Mouse (Mus musculus): ENCODE data around the gene Ctss. TPM values are rescaled to one million over a fixed set of nuclear protein-coding genes. Genes with fewer than 3 reads are reported as not detected.

Gene Ctss
- polyA plus RNA-seq, 1 experiment: not detected

DNA sequence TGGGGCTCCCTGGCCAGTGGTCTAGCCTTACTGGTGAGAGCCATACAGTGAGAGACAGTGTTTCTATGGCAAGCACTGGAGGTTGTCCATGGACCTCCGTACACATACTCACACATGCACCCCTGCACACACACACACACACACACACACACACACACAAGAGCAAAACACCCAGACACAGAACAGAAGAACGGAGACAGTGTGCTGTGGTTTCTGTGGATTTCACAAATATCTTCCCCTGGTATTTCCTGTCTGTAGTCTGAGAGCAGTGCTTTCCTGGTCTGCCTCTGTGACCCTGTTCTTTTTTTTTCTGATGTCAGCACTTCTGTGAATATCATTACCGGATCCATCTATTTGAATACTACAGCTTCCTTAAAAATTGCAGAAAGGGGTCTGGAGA lies 2.9 kb upstream of the Ctss start:
- H3K9me3 ChIP-seq (replicated peaks; ENCODE audit: control insufficient read depth, insufficient read depth, low read length, poor library complexity, severe bottlenecking): no peaks in the 10 kb centered on the region
- H3K27ac ChIP-seq (ENCODE audit: insufficient read depth, low read length): no peak overlapping the region
- TF ChIP-seq CTCF (IDR thresholded peaks at IDR 0.05; ENCODE audit: low read depth, low read length) (no peak), EP300 (IDR thresholded peaks at IDR 0.05; ENCODE audit: insufficient read depth, low read depth, low read length) (no peak), POLR2A (IDR thresholded peaks at IDR 0.05; ENCODE audit: insufficient read depth, low read length) (no peak)
- H3K27me3 ChIP-seq (ENCODE audit: control insufficient read depth, insufficient read depth, low read length, poor library complexity, severe bottlenecking): no peaks in the 10 kb centered on the region
- H3K36me3 ChIP-seq (ENCODE audit: control insufficient read depth, insufficient read depth, low read length, poor library complexity, severe bottlenecking): no peaks in the 10 kb centered on the region
- no peak overlapping the region for H3K9ac ChIP-seq (ENCODE audit: low read depth, poor library complexity, severe bottlenecking)
- H3K4me1 ChIP-seq (ENCODE audit: control insufficient read depth, insufficient read depth, low read length): peaks cover 6% of the 10 kb centered on the region
- no peak overlapping the region for H3K4me3 ChIP-seq (ENCODE audit: low read depth, low read length)

- TF ChIP-seq POLR2A (IDR thresholded peaks at IDR 0.05; ENCODE audit: insufficient read depth, low read length): no peak
- no peak for TF ChIP-seq EP300 (IDR thresholded peaks at IDR 0.05; ENCODE audit: insufficient read depth, low read depth, low read length)
- no peak for TF ChIP-seq CTCF (IDR thresholded peaks at IDR 0.05; ENCODE audit: low read depth, low read length)
- Histone ChIP-seq H3K9ac (ENCODE audit: low read depth, poor library complexity, severe bottlenecking) (no peak overlapping the region), H3K9me3 (replicated peaks; ENCODE audit: control insufficient read depth, insufficient read depth, low read length, poor library complexity, severe bottlenecking) (no peaks in the 10 kb centered on the region), H3K36me3 (ENCODE audit: control insufficient read depth, insufficient read depth, low read length, poor library complexity, severe bottlenecking) (no peaks in the 10 kb centered on the region), H3K4me1 (ENCODE audit: control insufficient read depth, insufficient read depth, low read length) (peaks cover 6% of the 10 kb centered on the region), H3K27ac (ENCODE audit: insufficient read depth, low read length) (no peak overlapping the region), H3K4me3 (ENCODE audit: low read depth, low read length) (no peak overlapping the region), H3K27me3 (ENCODE audit: control insufficient read depth, insufficient read depth, low read length, poor library complexity, severe bottlenecking) (no peaks in the 10 kb centered on the region)
Observed at GRCm38 (mm10) chr3:95524673-95525072, 1.9 kb upstream of the Ctss start.

DNA sequence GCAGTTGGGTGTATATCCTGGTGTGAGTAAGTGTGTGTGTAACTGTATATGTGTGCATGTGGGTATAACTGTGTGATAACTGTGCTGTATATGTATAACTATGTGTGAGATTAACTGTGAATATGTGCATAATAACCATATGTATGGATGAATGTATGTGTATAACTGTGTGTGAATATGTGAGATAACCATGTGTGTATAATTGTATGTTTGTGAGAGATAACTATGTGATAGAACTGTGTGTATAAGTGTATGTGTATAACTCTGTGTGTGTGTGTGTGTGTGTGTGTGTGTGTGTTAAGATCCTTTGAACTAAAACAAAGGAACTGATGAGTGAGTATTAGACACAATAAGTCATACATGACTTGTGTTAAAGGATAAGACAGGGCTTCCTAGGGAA lies 475 bp upstream of the Ctss start:
- Histone ChIP-seq H3K4me1 (ENCODE audit: control insufficient read depth, insufficient read depth, low read length) (peaks cover 4% of the 10 kb centered on the region), H3K36me3 (ENCODE audit: control insufficient read depth, insufficient read depth, low read length, poor library complexity, severe bottlenecking) (no peaks in the 10 kb centered on the region), H3K9ac (ENCODE audit: low read depth, poor library complexity, severe bottlenecking) (no peak overlapping the region), H3K27ac (ENCODE audit: insufficient read depth, low read length) (no peak overlapping the region), H3K4me3 (ENCODE audit: low read depth, low read length) (no peak overlapping the region), H3K9me3 (replicated peaks; ENCODE audit: control insufficient read depth, insufficient read depth, low read length, poor library complexity, severe bottlenecking) (no peaks in the 10 kb centered on the region), H3K27me3 (ENCODE audit: control insufficient read depth, insufficient read depth, low read length, poor library complexity, severe bottlenecking) (no peaks in the 10 kb centered on the region)
- TF ChIP-seq EP300 (IDR thresholded peaks at IDR 0.05; ENCODE audit: insufficient read depth, low read depth, low read length) (no peak), CTCF (IDR thresholded peaks at IDR 0.05; ENCODE audit: low read depth, low read length) (no peak), POLR2A (IDR thresholded peaks at IDR 0.05; ENCODE audit: insufficient read depth, low read length) (no peak)

GRCm38 (mm10) chr3:95529814-95530213 lies 3.2 kb downstream of the Ctss start:
- Histone ChIP-seq H3K4me1 (ENCODE audit: control insufficient read depth, insufficient read depth, low read length) (no peaks in the 10 kb centered on the region), H3K9ac (ENCODE audit: low read depth, poor library complexity, severe bottlenecking) (no peak overlapping the region), H3K4me3 (ENCODE audit: low read depth, low read length) (no peak overlapping the region), H3K36me3 (ENCODE audit: control insufficient read depth, insufficient read depth, low read length, poor library complexity, severe bottlenecking) (no peaks in the 10 kb centered on the region), H3K27ac (ENCODE audit: insufficient read depth, low read length) (no peak overlapping the region), H3K27me3 (ENCODE audit: control insufficient read depth, insufficient read depth, low read length, poor library complexity, severe bottlenecking) (no peaks in the 10 kb centered on the region), H3K9me3 (replicated peaks; ENCODE audit: control insufficient read depth, insufficient read depth, low read length, poor library complexity, severe bottlenecking) (no peaks in the 10 kb centered on the region)
- TF ChIP-seq CTCF (IDR thresholded peaks at IDR 0.05; ENCODE audit: low read depth, low read length) (no peak), POLR2A (IDR thresholded peaks at IDR 0.05; ENCODE audit: insufficient read depth, low read length) (no peak), EP300 (IDR thresholded peaks at IDR 0.05; ENCODE audit: insufficient read depth, low read depth, low read length) (no peak)

GRCm38 (mm10) chr3:95531025-95531424 lies 4.4 kb downstream of the Ctss start:
- Histone ChIP-seq H3K27me3 (ENCODE audit: control insufficient read depth, insufficient read depth, low read length, poor library complexity, severe bottlenecking) (no peaks in the 10 kb centered on the region), H3K4me1 (ENCODE audit: control insufficient read depth, insufficient read depth, low read length) (no peaks in the 10 kb centered on the region), H3K36me3 (ENCODE audit: control insufficient read depth, insufficient read depth, low read length, poor library complexity, severe bottlenecking) (no peaks in the 10 kb centered on the region), H3K27ac (ENCODE audit: insufficient read depth, low read length) (no peak overlapping the region), H3K9ac (ENCODE audit: low read depth, poor library complexity, severe bottlenecking) (no peak overlapping the region), H3K4me3 (ENCODE audit: low read depth, low read length) (no peak overlapping the region), H3K9me3 (replicated peaks; ENCODE audit: control insufficient read depth, insufficient read depth, low read length, poor library complexity, severe bottlenecking) (no peaks in the 10 kb centered on the region)
- peak; percentile 13 for TF ChIP-seq CTCF (IDR thresholded peaks at IDR 0.05; ENCODE audit: low read depth, low read length)
- no peak for TF ChIP-seq POLR2A (IDR thresholded peaks at IDR 0.05; ENCODE audit: insufficient read depth, low read length)

DNA sequence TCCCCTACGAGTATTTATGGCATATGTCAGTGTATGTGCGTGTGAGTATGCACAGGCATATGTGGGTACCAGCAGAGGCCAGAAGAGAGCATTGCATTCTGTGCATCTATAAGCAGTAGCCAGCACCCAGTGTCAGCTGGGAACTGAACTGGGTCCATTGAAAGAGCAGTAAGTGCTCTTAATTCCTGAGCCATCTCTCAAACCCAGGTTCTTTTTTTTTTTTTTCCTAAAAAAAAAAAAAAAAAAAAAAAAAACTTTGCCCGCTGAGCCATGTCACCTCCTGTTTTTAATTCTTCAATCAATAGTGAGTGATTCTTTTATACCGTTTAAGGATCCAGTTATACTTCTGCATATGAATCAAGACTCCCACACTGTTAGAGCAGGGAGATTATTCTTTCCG lies 6.8 kb downstream of the Ctss start:
- Histone ChIP-seq H3K36me3 (ENCODE audit: control insufficient read depth, insufficient read depth, low read length, poor library complexity, severe bottlenecking) (no peaks in the 10 kb centered on the region), H3K4me1 (ENCODE audit: control insufficient read depth, insufficient read depth, low read length) (no peaks in the 10 kb centered on the region), H3K9ac (ENCODE audit: low read depth, poor library complexity, severe bottlenecking) (no peak overlapping the region), H3K27ac (ENCODE audit: insufficient read depth, low read length) (no peak overlapping the region), H3K27me3 (ENCODE audit: control insufficient read depth, insufficient read depth, low read length, poor library complexity, severe bottlenecking) (no peaks in the 10 kb centered on the region; the same call in 1 of the 2 replicates), H3K4me3 (ENCODE audit: low read depth, low read length) (no peak overlapping the region), H3K9me3 (replicated peaks; ENCODE audit: control insufficient read depth, insufficient read depth, low read length, poor library complexity, severe bottlenecking) (no peaks in the 10 kb centered on the region)
- TF ChIP-seq POLR2A (IDR thresholded peaks at IDR 0.05; ENCODE audit: insufficient read depth, low read length) (no peak), EP300 (IDR thresholded peaks at IDR 0.05; ENCODE audit: insufficient read depth, low read depth, low read length) (no peak), CTCF (IDR thresholded peaks at IDR 0.05; ENCODE audit: low read depth, low read length) (no peak)

Data from ES-Bruce4 (cell line).